Mouse (Mus musculus): ENCODE data around the gene Skap1. TPM values are rescaled to one million over a fixed set of nuclear protein-coding genes. Genes with fewer than 3 reads are reported as not detected.

Gene Skap1
- total and polyA plus RNA-seq, 2 experiments from 2014 or later = 0.11 TPM; not detected in 1

DNA sequence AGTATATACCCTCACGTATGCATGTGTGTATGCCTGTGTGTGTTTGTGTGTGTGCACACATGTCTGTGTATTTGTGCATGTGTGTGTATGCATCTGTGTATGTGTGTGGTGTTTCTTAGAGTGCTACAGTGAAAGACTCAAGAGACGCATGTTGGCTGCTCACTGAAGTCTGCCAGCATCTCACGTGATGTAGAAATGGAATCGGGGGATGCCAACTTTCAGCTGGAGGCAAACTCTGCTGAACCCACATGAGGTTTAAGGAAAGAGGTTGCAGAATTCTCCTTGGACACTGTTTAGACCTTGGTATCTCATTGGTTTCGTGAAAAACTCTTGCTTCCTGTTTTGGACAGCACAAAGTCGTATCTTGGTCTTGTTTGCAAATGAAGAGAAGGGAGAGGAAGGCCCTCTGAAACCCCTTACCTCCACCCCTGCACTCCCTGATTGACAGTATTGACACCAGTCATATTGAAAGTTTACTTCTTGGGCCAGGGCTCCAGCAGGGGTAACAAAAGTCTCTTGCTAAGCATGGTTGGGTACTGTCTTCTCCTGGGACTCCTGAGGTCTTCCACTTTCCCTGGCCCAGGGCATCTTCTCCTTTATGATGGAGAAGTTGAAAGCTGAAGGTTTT is 8.6 kb upstream of the Skap1 start:
- DNase-seq (ENCODE audit: low spot score) (no peak), ATAC-seq (ENCODE audit: insufficient read depth, low read depth) (no peak)
- Histone ChIP-seq H3K27ac (ENCODE audit: low read depth) (no peak overlapping the region), H3K9ac (replicated peaks; ENCODE audit: low read depth, low read length) (no peak overlapping the region), H3K36me3 (replicated peaks; ENCODE audit: control insufficient read depth, insufficient read depth, low read length) (no peaks in the 10 kb centered on the region), H3K4me3 (ENCODE audit: low read depth, low read length) (no peak overlapping the region), H3K27me3 (ENCODE audit: control insufficient read depth, insufficient read depth, low read length) (peaks cover 33% of the 10 kb centered on the region), H3K9me3 (replicated peaks; ENCODE audit: control insufficient read depth, low read length) (no peaks in the 10 kb centered on the region), H3K4me1 (ENCODE audit: control insufficient read depth, insufficient read depth) (no peaks in the 10 kb centered on the region), H3K4me2 (ENCODE audit: low read depth, low read length) (no peak overlapping the region)
- TF ChIP-seq CTCF (IDR thresholded peaks at IDR 0.05; ENCODE audit: low read depth) (no peak), EP300 (IDR thresholded peaks at IDR 0.05; ENCODE audit: low read depth) (no peak)
- WGBS = 75% methylated on average over 6 of the region's 6 CpGs

GRCm38 (mm10) chr11:96456508-96457305 is 7.7 kb upstream of the Skap1 start:
- H3K4me2 ChIP-seq (ENCODE audit: low read depth, low read length) = no peak overlapping the region
- H3K9me3 ChIP-seq (replicated peaks; ENCODE audit: control insufficient read depth, low read length) = no peaks in the 10 kb centered on the region
- H3K4me3 ChIP-seq (ENCODE audit: low read depth, low read length) = no peak overlapping the region
- H3K27me3 ChIP-seq (ENCODE audit: control insufficient read depth, insufficient read depth, low read length) = peaks cover 38% of the 10 kb centered on the region
- TF ChIP-seq CTCF (IDR thresholded peaks at IDR 0.05; ENCODE audit: low read depth) (no peak), EP300 (IDR thresholded peaks at IDR 0.05; ENCODE audit: low read depth) (no peak)
- no peaks in the 10 kb centered on the region for H3K4me1 ChIP-seq (ENCODE audit: control insufficient read depth, insufficient read depth)
- DNase-seq (ENCODE audit: low spot score) (no peak), ATAC-seq (ENCODE audit: insufficient read depth, low read depth) (no peak)
- H3K9ac ChIP-seq (replicated peaks; ENCODE audit: low read depth, low read length) = no peak overlapping the region
- WGBS = 43% methylated on average over 12 of the region's 12 CpGs
- H3K27ac ChIP-seq (ENCODE audit: low read depth) = no peak overlapping the region
- no peaks in the 10 kb centered on the region for H3K36me3 ChIP-seq (replicated peaks; ENCODE audit: control insufficient read depth, insufficient read depth, low read length)

- no peaks in the 10 kb centered on the region for H3K9me3 ChIP-seq (replicated peaks; ENCODE audit: control insufficient read depth, low read length)
- peaks cover 77% of the 10 kb centered on the region for H3K27me3 ChIP-seq (ENCODE audit: control insufficient read depth, insufficient read depth, low read length)
- no peak overlapping the region for H3K27ac ChIP-seq (ENCODE audit: low read depth)
- ATAC-seq (ENCODE audit: insufficient read depth, low read depth) (no peak), DNase-seq (ENCODE audit: low spot score) (no peak)
- H3K4me2 ChIP-seq (ENCODE audit: low read depth, low read length) = no peak overlapping the region
- no peaks in the 10 kb centered on the region for H3K36me3 ChIP-seq (replicated peaks; ENCODE audit: control insufficient read depth, insufficient read depth, low read length)
- TF ChIP-seq EP300 (IDR thresholded peaks at IDR 0.05; ENCODE audit: low read depth) = no peak
- no peak for TF ChIP-seq CTCF (IDR thresholded peaks at IDR 0.05; ENCODE audit: low read depth)
- no peak overlapping the region for H3K4me3 ChIP-seq (ENCODE audit: low read depth, low read length)
- WGBS = 32% methylated on average over 4 of the region's 4 CpGs
- H3K4me1 ChIP-seq (ENCODE audit: control insufficient read depth, insufficient read depth) = 0 out of 2 replicates have a peak, but pooled peaks cover 6% of the 10 kb centered on the region
- no peak overlapping the region for H3K9ac ChIP-seq (replicated peaks; ENCODE audit: low read depth, low read length)
Observed at GRCm38 (mm10) chr11:96461766-96462165, 2.6 kb upstream of the Skap1 start.

DNA sequence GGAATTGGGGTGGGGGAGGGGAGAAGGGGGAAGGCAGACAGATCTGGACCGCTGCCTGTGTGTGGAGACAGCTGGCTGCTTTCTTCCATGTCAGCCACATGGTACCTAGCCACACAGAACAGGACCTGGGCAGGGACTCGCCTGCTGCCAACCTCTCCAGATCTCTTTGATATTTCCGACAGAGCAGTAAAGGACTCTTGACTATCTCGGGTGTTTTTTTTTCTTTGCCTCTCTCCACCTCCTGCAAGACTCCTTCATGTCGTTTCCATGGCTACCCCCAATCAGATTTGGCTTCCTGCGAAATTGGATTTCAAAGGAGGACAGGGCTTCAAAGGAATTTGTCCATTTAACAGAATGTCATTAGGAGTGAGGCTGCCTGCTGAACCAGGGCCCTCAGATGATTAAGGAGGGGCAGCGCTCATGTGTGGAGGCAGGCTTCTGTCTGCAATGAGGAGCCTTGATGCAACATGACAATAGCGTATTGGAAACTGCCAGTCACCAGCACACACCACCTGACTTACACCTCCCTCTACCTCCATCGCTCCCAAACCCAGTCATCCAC is 2.1 kb upstream of the Skap1 start:
- DNase-seq (ENCODE audit: low spot score) (no peak), ATAC-seq (ENCODE audit: insufficient read depth, low read depth) (no peak)
- Histone ChIP-seq H3K4me2 (ENCODE audit: low read depth, low read length) (no peak overlapping the region), H3K9ac (replicated peaks; ENCODE audit: low read depth, low read length) (no peak overlapping the region), H3K4me3 (ENCODE audit: low read depth, low read length) (no peak overlapping the region), H3K27me3 (ENCODE audit: control insufficient read depth, insufficient read depth, low read length) (peaks cover 78% of the 10 kb centered on the region), H3K4me1 (ENCODE audit: control insufficient read depth, insufficient read depth) (0 out of 2 replicates have a peak, but pooled peaks cover 6% of the 10 kb centered on the region), H3K36me3 (replicated peaks; ENCODE audit: control insufficient read depth, insufficient read depth, low read length) (no peaks in the 10 kb centered on the region), H3K9me3 (replicated peaks; ENCODE audit: control insufficient read depth, low read length) (no peaks in the 10 kb centered on the region), H3K27ac (ENCODE audit: low read depth) (no peak overlapping the region)
- TF ChIP-seq EP300 (IDR thresholded peaks at IDR 0.05; ENCODE audit: low read depth) = no peak
- TF ChIP-seq CTCF (IDR thresholded peaks at IDR 0.05; ENCODE audit: low read depth) = no peak
- 19% methylated on average over 9 of the region's 9 CpGs for WGBS

GRCm38 (mm10) chr11:96464716-96465060 is 295 bp downstream of the Skap1 start:
- Histone ChIP-seq H3K4me1 (ENCODE audit: control insufficient read depth, insufficient read depth) (0 out of 2 replicates have a peak, but pooled peaks cover 6% of the 10 kb centered on the region), H3K9me3 (replicated peaks; ENCODE audit: control insufficient read depth, low read length) (no peaks in the 10 kb centered on the region), H3K27ac (ENCODE audit: low read depth) (no peak overlapping the region), H3K9ac (replicated peaks; ENCODE audit: low read depth, low read length) (no peak overlapping the region), H3K36me3 (replicated peaks; ENCODE audit: control insufficient read depth, insufficient read depth, low read length) (no peaks in the 10 kb centered on the region), H3K27me3 (ENCODE audit: control insufficient read depth, insufficient read depth, low read length) (peaks cover 64% of the 10 kb centered on the region), H3K4me3 (ENCODE audit: low read depth, low read length) (peak overlapping the region; percentile 41), H3K4me2 (ENCODE audit: low read depth, low read length) (peak overlapping the region; percentile 64)
- 26% methylated on average over 5 of the region's 5 CpGs for WGBS
- no peak for ATAC-seq (ENCODE audit: insufficient read depth, low read depth)
- TF ChIP-seq CTCF (IDR thresholded peaks at IDR 0.05; ENCODE audit: low read depth) (no peak), EP300 (IDR thresholded peaks at IDR 0.05; ENCODE audit: low read depth) (no peak)
- no peak for DNase-seq (ENCODE audit: low spot score)

All from heart, postnatal 0 days (tissue).